Mouse (Mus musculus) lung, embryonic 14.5 days (tissue): ENCODE measurements around the gene Fyn. TPM values are rescaled to one million over a fixed set of nuclear protein-coding genes. Genes with fewer than 3 reads are reported as not detected.

Experiments used
- ATAC-seq: fragments of 200-750 bp; cut with Nextera tagmentation; 2 replicates; pipeline ENCODE4 v1.8.0; 2017; ENCODE audit warnings: mild to moderate bottlenecking, moderate TSS enrichment, moderate library complexity; ENCODE audit not compliant: insufficient read depth
- DNase-seq: peaks from one replicate; pipeline ENCODE4 v3.0.0-alpha.2; 2015
- H3K27ac ChIP-seq: fragments of 300-500 bp; sonication (generic); 2 replicates; pipeline ENCODE4 v1.5.1; 2014; ENCODE audit warnings: low read depth, mild to moderate bottlenecking, moderate library complexity
- H3K27me3 ChIP-seq: fragments of 300-500 bp; sonication (generic); 2 replicates; pipeline ENCODE4 v1.6.1; 2014; ENCODE audit warnings: low read length, control low read depth; ENCODE audit not compliant: insufficient read depth
- H3K36me3 ChIP-seq: fragments of 300-500 bp; sonication (generic); 2 replicates; pipeline ENCODE4 v1.6.1; 2014; ENCODE audit warnings: control low read depth; ENCODE audit not compliant: insufficient read depth
- H3K4me1 ChIP-seq: fragments of 300-500 bp; sonication (generic); 2 replicates; pipeline ENCODE4 v1.6.1; 2014; ENCODE audit warnings: antibody characterized with exemption, control low read depth; ENCODE audit not compliant: insufficient read depth
- H3K4me2 ChIP-seq: fragments of 300-500 bp; sonication (generic); 2 replicates; pipeline ENCODE4 v1.6.1; 2014; ENCODE audit warnings: mild to moderate bottlenecking
- H3K4me3 ChIP-seq: fragments of 300-500 bp; sonication (generic); 2 replicates; pipeline ENCODE4 v1.5.1; 2014; ENCODE audit warnings: low read depth, low read length
- H3K9ac ChIP-seq: fragments of 300-500 bp; sonication (generic); 2 replicates; pipeline ENCODE4 v1.6.1; 2014
- H3K9me3 ChIP-seq: fragments of 300-500 bp; sonication (generic); 2 replicates; pipeline ENCODE4 v1.6.1; 2016; ENCODE audit warnings: low read depth, low read length, control low read depth
- CTCF ChIP-seq: IDR thresholded peaks from 2 replicates; pipeline ENCODE4 v1.5.1; 2016; ENCODE audit warnings: antibody characterized with exemption, low read depth
- WGBS: fragments of 180-500 bp; shearing (Covaris S2); extraction: QIAGEN DNeasy Blood & Tissue Kit; methylation state at CpG from one replicate; pipeline ENCODE4 v1.1.7; 2014; 5-methylcytosine and 5-hydroxymethylcytosine counted together
- polyA plus RNA-seq: library from polyadenylated mRNA; unstranded; fragments of >200 nt; fragmentation: Nextera tagmentation; extraction: Ambion mirVana; gene quantifications from 2 replicates; pipeline ENCODE4 v1.2.1, GENCODE M21; 2014

The Fyn gene
- polyA plus RNA-seq, 1 experiment from 2014 or later: 30.3 TPM

DNA sequence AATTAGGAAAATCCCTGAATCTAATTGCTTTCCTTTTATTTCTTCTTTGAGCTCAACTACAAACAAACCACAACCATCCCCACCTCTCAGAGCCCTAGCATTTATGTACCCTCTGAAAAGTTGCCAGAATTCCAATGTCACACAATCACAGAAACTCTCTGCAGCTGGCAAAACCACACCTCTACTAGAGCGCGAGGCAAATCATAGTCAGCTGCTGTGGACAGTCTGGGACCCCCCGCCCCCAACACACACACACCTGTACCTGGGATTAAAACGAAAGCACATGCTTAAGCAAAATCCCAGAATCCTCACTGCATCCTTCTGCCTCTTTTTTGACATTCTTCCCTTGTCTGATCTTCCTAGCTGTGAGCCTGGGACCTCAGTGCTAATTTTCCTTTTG is 230.9 kb downstream of the Fyn start:
- Histone ChIP-seq H3K27me3 (no peaks in the 10 kb centered on the region), H3K9ac (no peak overlapping the region), H3K27ac (no peak overlapping the region), H3K4me1 (peaks cover 18% of the 10 kb centered on the region), H3K9me3 (peaks cover 2% of the 10 kb centered on the region; the same call in 1 of the 2 replicates), H3K4me2 (no peak overlapping the region), H3K4me3 (no peak overlapping the region), H3K36me3 (no peaks in the 10 kb centered on the region)
- no peak for TF ChIP-seq CTCF
- DNase-seq (no peak), ATAC-seq (no peak)
- 85% methylated on average over 4 of the region's 4 CpGs for WGBS

DNA sequence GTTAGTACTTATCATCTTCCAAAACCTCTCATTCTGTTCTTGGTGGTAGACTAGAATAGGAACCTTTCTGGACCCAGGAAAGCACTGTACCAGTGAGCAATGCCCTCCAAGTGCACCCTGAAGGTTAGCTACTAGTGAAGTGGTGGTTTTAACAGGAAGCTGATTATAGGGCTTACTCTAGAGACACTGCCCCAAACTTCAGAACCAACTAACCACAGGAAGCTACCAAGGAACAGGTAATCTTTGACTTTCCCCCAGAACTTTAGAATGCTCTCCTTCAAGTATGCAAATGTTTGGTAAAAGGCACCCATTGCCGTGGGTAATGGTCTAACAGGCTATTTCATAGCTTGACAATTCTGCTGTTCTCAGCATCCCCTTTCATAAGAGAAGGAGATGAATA is 231.5 kb downstream of the Fyn start:
- H3K27me3 ChIP-seq: no peaks in the 10 kb centered on the region
- H3K27ac ChIP-seq: no peak overlapping the region
- no peak overlapping the region for H3K9ac ChIP-seq
- no peak for DNase-seq
- peaks cover 18% of the 10 kb centered on the region for H3K4me1 ChIP-seq
- no peaks in the 10 kb centered on the region for H3K36me3 ChIP-seq
- H3K4me2 ChIP-seq: no peak overlapping the region
- H3K9me3 ChIP-seq: peaks cover 7% of the 10 kb centered on the region; the same call in 1 of the 2 replicates
- no peak for TF ChIP-seq CTCF
- no peak overlapping the region for H3K4me3 ChIP-seq
- no peak for ATAC-seq
- WGBS: 74% methylated on average over 1 of the region's 1 CpGs

DNA sequence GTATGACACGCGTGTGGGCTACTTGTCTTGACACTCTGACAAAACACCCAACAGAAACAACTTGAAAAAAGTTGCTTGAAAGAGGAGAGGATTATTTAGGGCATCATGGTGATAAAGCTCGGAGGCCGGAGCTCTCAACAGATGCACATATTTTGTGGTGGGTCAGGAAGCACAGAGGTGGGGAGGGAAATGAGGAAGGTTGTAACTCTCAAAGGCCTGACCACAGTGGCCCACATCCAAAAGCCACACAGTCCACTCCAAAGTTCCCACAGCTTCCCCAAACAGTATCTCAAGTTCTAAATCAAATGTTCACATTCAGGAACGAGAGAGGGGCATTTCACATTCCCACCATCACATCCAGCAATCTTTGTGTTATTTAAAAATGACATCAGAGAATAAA is 232.4 kb downstream of the Fyn start:
- Histone ChIP-seq H3K27ac (no peak overlapping the region), H3K4me2 (no peak overlapping the region), H3K9me3 (peaks cover 10% of the 10 kb centered on the region; the same call in 1 of the 2 replicates), H3K27me3 (no peaks in the 10 kb centered on the region), H3K36me3 (no peaks in the 10 kb centered on the region), H3K4me3 (no peak overlapping the region), H3K4me1 (peaks cover 16% of the 10 kb centered on the region), H3K9ac (no peak overlapping the region)
- 74% methylated on average over 5 of the region's 5 CpGs for WGBS
- ATAC-seq (no peak), DNase-seq (no peak)
- TF ChIP-seq CTCF: no peak

DNA sequence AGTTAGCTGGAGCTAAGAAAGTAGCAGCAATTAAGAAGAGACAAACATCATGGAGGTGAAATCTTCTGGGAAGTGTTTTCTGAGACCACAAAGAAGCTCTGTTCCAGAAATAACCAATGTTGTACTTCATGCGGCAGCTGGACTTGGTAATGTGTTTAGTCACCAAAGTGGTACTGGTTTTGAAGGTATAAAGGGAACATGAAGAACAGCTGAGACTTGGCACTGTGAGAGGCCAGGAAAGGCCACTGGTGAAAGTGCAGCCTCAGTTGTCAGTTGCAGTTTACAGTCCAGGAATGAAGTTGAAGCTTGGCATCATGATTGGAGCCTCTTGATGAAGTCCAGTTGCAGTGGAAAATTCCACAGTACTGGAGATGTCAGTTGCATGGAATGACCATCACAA is 237.8 kb downstream of the Fyn start:
- no peak overlapping the region for H3K4me2 ChIP-seq
- TF ChIP-seq CTCF: no peak
- H3K4me1 ChIP-seq: peaks cover 3% of the 10 kb centered on the region; the same call in 1 of the 2 replicates
- peaks cover 15% of the 10 kb centered on the region; the same call in 1 of the 2 replicates for H3K9me3 ChIP-seq
- ATAC-seq (no peak), DNase-seq (no peak)
- peaks cover 7% of the 10 kb centered on the region; the same call in 1 of the 2 replicates for H3K36me3 ChIP-seq
- H3K4me3 ChIP-seq: no peak overlapping the region
- H3K9ac ChIP-seq: no peak overlapping the region
- WGBS: 97% methylated on average over 1 of the region's 1 CpGs
- H3K27ac ChIP-seq: no peak overlapping the region
- no peaks in the 10 kb centered on the region for H3K27me3 ChIP-seq

DNA sequence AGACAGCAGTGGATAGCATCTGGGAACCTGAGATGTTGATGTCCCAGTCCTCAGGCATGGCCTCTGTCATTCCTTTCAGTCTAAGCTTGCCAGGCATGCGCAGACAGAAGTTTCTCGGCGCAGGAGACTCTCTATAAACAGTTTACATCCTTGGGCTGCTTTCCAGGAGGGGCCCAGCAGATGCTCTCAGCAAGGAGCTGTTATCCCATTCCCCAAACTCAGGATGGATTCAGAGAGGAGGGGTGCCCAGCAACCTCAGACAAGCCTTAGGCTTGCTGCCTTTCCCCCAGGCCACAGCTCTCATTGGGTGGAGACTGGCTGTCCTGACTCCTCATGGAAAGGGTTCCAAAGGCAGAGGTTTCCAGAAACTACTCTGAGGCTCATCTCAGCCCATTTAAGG is 242.6 kb downstream of the Fyn start:
- 22% methylated on average over 3 of the region's 3 CpGs for WGBS
- peaks cover 21% of the 10 kb centered on the region for H3K4me1 ChIP-seq
- H3K9me3 ChIP-seq: peaks cover 5% of the 10 kb centered on the region; the same call in 1 of the 2 replicates
- peak overlapping the region; percentile 96; the same call in 1 of the 2 replicates for H3K27ac ChIP-seq
- no peak overlapping the region for H3K9ac ChIP-seq
- no peak for TF ChIP-seq CTCF
- no peak overlapping the region for H3K4me3 ChIP-seq
- H3K27me3 ChIP-seq: no peaks in the 10 kb centered on the region
- ATAC-seq (peak; percentile 34; the same call in 1 of the 2 replicates), DNase-seq (peak; percentile 92)
- peaks cover 7% of the 10 kb centered on the region; the same call in 1 of the 2 replicates for H3K36me3 ChIP-seq
- H3K4me2 ChIP-seq: no peak overlapping the region

DNA sequence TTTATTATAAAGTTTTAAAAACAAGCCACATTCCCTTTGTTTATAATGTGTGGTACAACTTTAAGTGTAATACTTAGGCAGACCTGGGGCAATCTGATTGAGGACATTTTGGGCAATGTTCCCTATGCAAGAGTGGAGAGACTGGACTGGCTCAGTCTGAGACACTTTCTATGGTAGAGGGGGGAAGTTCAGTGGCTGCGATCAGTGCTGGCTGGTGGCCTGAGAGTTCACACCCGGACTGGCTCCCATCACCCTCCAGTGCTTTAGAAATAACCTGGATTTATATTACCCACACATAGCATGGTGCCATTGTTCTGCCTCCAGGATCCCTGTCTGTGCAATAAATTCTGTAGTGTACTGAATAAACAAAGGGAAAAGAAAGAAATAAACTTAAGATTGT is 243.5 kb downstream of the Fyn start:
- TF ChIP-seq CTCF: no peak
- no peak for DNase-seq
- peak overlapping the region; percentile 43 for H3K4me3 ChIP-seq
- no peaks in the 10 kb centered on the region for H3K27me3 ChIP-seq
- 0 out of 2 replicates have a peak, but pooled peaks cover 3% of the 10 kb centered on the region for H3K36me3 ChIP-seq
- H3K9ac ChIP-seq: no peak overlapping the region
- peaks cover 21% of the 10 kb centered on the region for H3K4me1 ChIP-seq
- peaks cover 5% of the 10 kb centered on the region; the same call in 1 of the 2 replicates for H3K9me3 ChIP-seq
- H3K27ac ChIP-seq: peak overlapping the region; percentile 96
- ATAC-seq: no peak
- peak overlapping the region; percentile 74 for H3K4me2 ChIP-seq
- 53% methylated on average over 2 of the region's 2 CpGs for WGBS

DNA sequence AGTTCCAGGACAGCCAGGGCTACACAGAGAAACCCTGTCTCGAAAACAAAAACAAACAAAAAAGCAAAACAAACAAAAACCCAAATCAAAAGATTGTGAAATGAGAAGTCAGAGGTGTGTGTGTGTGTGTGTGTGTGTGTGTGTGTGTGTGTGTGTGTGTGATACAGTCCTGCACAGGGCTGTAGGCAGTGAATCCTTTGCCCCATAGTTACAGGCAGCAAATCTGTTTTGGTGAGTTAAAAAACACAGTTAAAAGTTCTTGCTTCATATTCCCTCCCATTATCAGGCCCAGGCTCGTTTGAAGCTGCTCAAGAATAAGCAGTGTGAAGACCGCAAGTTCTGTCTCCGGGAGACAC is 244.0 kb downstream of the Fyn start, which contains the start of gene Traf3ip2:
Traf3ip2 (plus strand) TSS at position 302 of the 356 bp plus-strand sequence.
- peak within 1 kb of the TSS; percentile 96 for H3K27ac ChIP-seq
- DNase-seq: no peak
- H3K36me3 ChIP-seq: peaks cover 3% of the 10 kb centered on the region; the same call in 1 of the 2 replicates
- peaks cover 5% of the 10 kb centered on the region; the same call in 1 of the 2 replicates for H3K9me3 ChIP-seq
- peak within 1 kb of the TSS; percentile 43 for H3K4me3 ChIP-seq
- 18% methylated on average over 4 of the region's 4 CpGs for WGBS
- TF ChIP-seq CTCF: no peak
- peak within 1 kb of the TSS; percentile 62 for H3K9ac ChIP-seq
- H3K4me2 ChIP-seq: peak within 1 kb of the TSS; percentile 74
- ATAC-seq: no peak; the same call in 1 of the 2 replicates
- H3K4me1 ChIP-seq: peaks cover 21% of the 10 kb centered on the region
- H3K27me3 ChIP-seq: no peaks in the 10 kb centered on the region
